Mouse (Mus musculus): Measurements from ENCODE around the gene Ywhae. TPM values are rescaled to one million over a fixed set of nuclear protein-coding genes. Genes with fewer than 3 reads are reported as not detected.
A peak's percentile ranks its signal among the peaks of the same experiment; 100 is the strongest.
"Not testable (repeated sequence)": the region's sequence is repeated elsewhere in the genome, so short reads cannot be mapped to it uniquely, and the experiment has no call there.

Gene Ywhae
- 106 and 186 TPM in 2 replicates for polyA plus RNA-seq (2011; ENCODE audit: insufficient read depth, insufficient read length, low replicate concordance, missing spikeins)

- peak within 1 kb of the TSS; percentile 88 for H3K4me3 ChIP-seq (replicated peaks; ENCODE audit: control insufficient read depth, low read depth, low read length)
- peaks cover under 1% of the 10 kb centered on the region for H3K4me1 ChIP-seq (ENCODE audit: control insufficient read depth, insufficient read depth, low read length)
- H3K27ac ChIP-seq (ENCODE audit: control insufficient read depth, insufficient read depth, low read depth, low read length, poor library complexity) = peak within 1 kb of the TSS; percentile 98
- under 1% methylated on average over 76 of the region's 76 CpGs for WGBS
- no peak for TF ChIP-seq CTCF (IDR thresholded peaks at IDR 0.05; ENCODE audit: control insufficient read depth, insufficient read depth, low read length)
- peak; percentile 83; the same call in 1 of the 2 replicates for TF ChIP-seq POLR2A (IDR thresholded peaks at IDR 0.05; ENCODE audit: borderline replicate concordance, control insufficient read depth, low read depth, low read length)
Measured at GRCm38 (mm10) chr11:75732434-75733226, at the start of gene Ywhae. Ywhae (plus strand) TSS chr11:75732869.

- 89% methylated on average over 5 of the region's 5 CpGs for WGBS
- Histone ChIP-seq H3K4me1 (ENCODE audit: control insufficient read depth, insufficient read depth, low read length) (no peaks in the 10 kb centered on the region; the same call in 1 of the 2 replicates), H3K27ac (ENCODE audit: control insufficient read depth, insufficient read depth, low read depth, low read length, poor library complexity) (no peak overlapping the region), H3K4me3 (replicated peaks; ENCODE audit: control insufficient read depth, low read depth, low read length) (no peak overlapping the region)
- TF ChIP-seq CTCF (IDR thresholded peaks at IDR 0.05; ENCODE audit: control insufficient read depth, insufficient read depth, low read length) = no peak
- no peak for TF ChIP-seq POLR2A (IDR thresholded peaks at IDR 0.05; ENCODE audit: borderline replicate concordance, control insufficient read depth, low read depth, low read length)
Measured at GRCm38 (mm10) chr11:75684462-75684861, 48.2 kb upstream of the Ywhae start.

GRCm38 (mm10) chr11:75684956-75685355, 47.7 kb upstream of the Ywhae start:
- Histone ChIP-seq H3K4me1 (ENCODE audit: control insufficient read depth, insufficient read depth, low read length) (no peaks in the 10 kb centered on the region; the same call in 1 of the 2 replicates), H3K27ac (ENCODE audit: control insufficient read depth, insufficient read depth, low read depth, low read length, poor library complexity) (no peak overlapping the region), H3K4me3 (replicated peaks; ENCODE audit: control insufficient read depth, low read depth, low read length) (no peak overlapping the region)
- 85% methylated on average over 2 of the region's 2 CpGs for WGBS
- TF ChIP-seq POLR2A (IDR thresholded peaks at IDR 0.05; ENCODE audit: borderline replicate concordance, control insufficient read depth, low read depth, low read length) (no peak), CTCF (IDR thresholded peaks at IDR 0.05; ENCODE audit: control insufficient read depth, insufficient read depth, low read length) (no peak)

GRCm38 (mm10) chr11:75687343-75687993, 45.2 kb upstream of the Ywhae start:
- TF ChIP-seq POLR2A (IDR thresholded peaks at IDR 0.05; ENCODE audit: borderline replicate concordance, control insufficient read depth, low read depth, low read length) (no peak), CTCF (IDR thresholded peaks at IDR 0.05; ENCODE audit: control insufficient read depth, insufficient read depth, low read length) (no peak)
- WGBS = 49% methylated on average over 2 of the region's 2 CpGs
- Histone ChIP-seq H3K4me3 (replicated peaks; ENCODE audit: control insufficient read depth, low read depth, low read length) (no peak overlapping the region), H3K27ac (ENCODE audit: control insufficient read depth, insufficient read depth, low read depth, low read length, poor library complexity) (no peak overlapping the region), H3K4me1 (ENCODE audit: control insufficient read depth, insufficient read depth, low read length) (no peaks in the 10 kb centered on the region; the same call in 1 of the 2 replicates)

GRCm38 (mm10) chr11:75688132-75688531, 44.5 kb upstream of the Ywhae start:
- no peak overlapping the region for H3K27ac ChIP-seq (ENCODE audit: control insufficient read depth, insufficient read depth, low read depth, low read length, poor library complexity)
- no peaks in the 10 kb centered on the region; the same call in 1 of the 2 replicates for H3K4me1 ChIP-seq (ENCODE audit: control insufficient read depth, insufficient read depth, low read length)
- no peak overlapping the region for H3K4me3 ChIP-seq (replicated peaks; ENCODE audit: control insufficient read depth, low read depth, low read length)
- TF ChIP-seq CTCF (IDR thresholded peaks at IDR 0.05; ENCODE audit: control insufficient read depth, insufficient read depth, low read length) (no peak), POLR2A (IDR thresholded peaks at IDR 0.05; ENCODE audit: borderline replicate concordance, control insufficient read depth, low read depth, low read length) (no peak)
- WGBS = 83% methylated on average over 2 of the region's 2 CpGs

- 70% methylated on average over 1 of the region's 1 CpGs for WGBS
- no peak for TF ChIP-seq POLR2A (IDR thresholded peaks at IDR 0.05; ENCODE audit: borderline replicate concordance, control insufficient read depth, low read depth, low read length)
- no peak for TF ChIP-seq CTCF (IDR thresholded peaks at IDR 0.05; ENCODE audit: control insufficient read depth, insufficient read depth, low read length)
- H3K4me3 ChIP-seq (replicated peaks; ENCODE audit: control insufficient read depth, low read depth, low read length) = no peak overlapping the region
- H3K4me1 ChIP-seq (ENCODE audit: control insufficient read depth, insufficient read depth, low read length) = no peaks in the 10 kb centered on the region; the same call in 1 of the 2 replicates
- H3K27ac ChIP-seq (ENCODE audit: control insufficient read depth, insufficient read depth, low read depth, low read length, poor library complexity) = no peak overlapping the region
Measured at GRCm38 (mm10) chr11:75689977-75690376, 42.7 kb upstream of the Ywhae start.

- TF ChIP-seq POLR2A (IDR thresholded peaks at IDR 0.05; ENCODE audit: borderline replicate concordance, control insufficient read depth, low read depth, low read length) = no peak
- TF ChIP-seq CTCF (IDR thresholded peaks at IDR 0.05; ENCODE audit: control insufficient read depth, insufficient read depth, low read length) = no peak
- H3K4me1 ChIP-seq (ENCODE audit: control insufficient read depth, insufficient read depth, low read length) = no peaks in the 10 kb centered on the region; the same call in 1 of the 2 replicates
- no peak overlapping the region for H3K27ac ChIP-seq (ENCODE audit: control insufficient read depth, insufficient read depth, low read depth, low read length, poor library complexity)
- no peak overlapping the region for H3K4me3 ChIP-seq (replicated peaks; ENCODE audit: control insufficient read depth, low read depth, low read length)
Measured at GRCm38 (mm10) chr11:75691047-75691446, 41.6 kb upstream of the Ywhae start.

GRCm38 (mm10) chr11:75693570-75693969, 39.1 kb upstream of the Ywhae start:
- TF ChIP-seq CTCF (IDR thresholded peaks at IDR 0.05; ENCODE audit: control insufficient read depth, insufficient read depth, low read length) (no peak), POLR2A (IDR thresholded peaks at IDR 0.05; ENCODE audit: borderline replicate concordance, control insufficient read depth, low read depth, low read length) (no peak)
- Histone ChIP-seq H3K27ac (ENCODE audit: control insufficient read depth, insufficient read depth, low read depth, low read length, poor library complexity) (no peak overlapping the region), H3K4me3 (replicated peaks; ENCODE audit: control insufficient read depth, low read depth, low read length) (no peak overlapping the region), H3K4me1 (ENCODE audit: control insufficient read depth, insufficient read depth, low read length) (no peaks in the 10 kb centered on the region; the same call in 1 of the 2 replicates)
- 92% methylated on average over 5 of the region's 5 CpGs for WGBS

- not testable (repeated sequence) for H3K4me3 ChIP-seq (replicated peaks; ENCODE audit: control insufficient read depth, low read depth, low read length); H3K27ac ChIP-seq (ENCODE audit: control insufficient read depth, insufficient read depth, low read depth, low read length, poor library complexity); H3K4me1 ChIP-seq (ENCODE audit: control insufficient read depth, insufficient read depth, low read length)
- 91% methylated on average over 3 of the region's 3 CpGs for WGBS
Measured at GRCm38 (mm10) chr11:75697464-75697863, 35.2 kb upstream of the Ywhae start.
